Mouse (Mus musculus): ENCODE measurements around the gene Trnp1.

DNA sequence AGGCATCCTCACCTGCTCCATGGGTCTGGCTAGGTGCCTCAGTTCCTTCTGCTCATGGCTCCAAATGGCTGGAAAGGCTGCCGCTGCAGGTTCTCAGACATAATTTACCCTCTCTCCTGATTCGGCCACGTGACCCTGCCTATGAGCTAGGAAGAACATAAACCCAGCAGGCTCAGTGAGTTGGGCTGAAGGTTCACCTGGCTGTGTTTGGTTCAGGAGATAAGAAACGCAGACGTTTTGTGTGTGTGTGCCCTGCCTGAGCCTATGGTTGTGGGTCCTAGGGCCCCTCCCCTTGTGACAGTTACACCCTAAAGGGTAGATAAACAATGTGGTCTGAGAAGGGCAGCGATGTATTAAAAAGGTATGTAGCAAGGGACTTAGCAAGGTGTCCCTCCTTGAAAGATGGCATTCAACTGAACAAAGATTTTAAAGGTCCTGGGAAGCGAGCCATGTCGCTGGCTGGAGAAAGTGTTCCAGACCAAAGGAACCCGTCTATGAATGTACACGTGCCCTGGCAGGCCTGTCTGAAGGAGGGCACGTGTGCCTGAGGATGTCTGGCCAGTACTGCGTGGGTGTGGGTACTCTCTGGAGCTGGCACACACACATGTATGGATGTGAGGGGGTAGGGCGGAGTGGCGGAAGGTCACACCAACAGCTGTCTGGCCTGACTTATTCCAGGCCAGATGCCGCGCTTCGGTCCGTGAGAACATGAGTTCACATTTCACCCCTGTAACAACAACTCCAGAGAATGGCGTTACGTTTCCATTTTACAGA lies 9.5 kb downstream of the Trnp1 start:
- TF ChIP-seq EP300 (IDR thresholded peaks at IDR 0.05; ENCODE audit: insufficient read depth, low read depth, low read length): no peak
- TF ChIP-seq CTCF (IDR thresholded peaks at IDR 0.05; ENCODE audit: low read depth, low read length): no peak
